Mouse (Mus musculus) lung, adult 2 months (tissue): Measurements from ENCODE around the gene Ube3b. TPM values are rescaled to one million over a fixed set of nuclear protein-coding genes. Genes with fewer than 3 reads are reported as not detected.
A peak's percentile ranks its signal among the peaks of the same experiment; 100 is the strongest.

ENCODE experiments used
- DNase-seq: peaks from one replicate; pipeline ENCODE4 v3.0.0; 2022
- H3K4me1 ChIP-seq: fragments of 200-500 bp; 2 replicates; pipeline ENCODE4 v1.6.1; 2011; ENCODE audit warnings: low read length; ENCODE audit not compliant: control insufficient read depth, insufficient read depth
- H3K4me3 ChIP-seq: fragments of 200-500 bp; replicated peaks from 2 replicates; pipeline ENCODE3; 2011; ENCODE audit warnings: low read depth, mild to moderate bottlenecking, control low read depth, low read length; ENCODE audit errors: extremely low read depth
- CTCF ChIP-seq: fragments of 200-500 bp; IDR thresholded peaks from 2 replicates; pipeline ENCODE4 v1.5.1; 2011; ENCODE audit warnings: mild to moderate bottlenecking, low read length, control low read depth; ENCODE audit not compliant: insufficient read depth
- POLR2A ChIP-seq: fragments of 200-500 bp; IDR thresholded peaks from 2 replicates; pipeline ENCODE4 v1.6.1; 2011; ENCODE audit warnings: low read depth, mild to moderate bottlenecking, control low read depth, low read length, borderline replicate concordance; ENCODE audit errors: extremely low read depth
- WGBS: fragments of 180-500 bp; shearing (Covaris S2); methylation state at CpG from one replicate; pipeline ENCODE4 v1.1.7; 2018; 5-methylcytosine and 5-hydroxymethylcytosine counted together
- polyA plus RNA-seq: library from polyadenylated mRNA; depleted of rRNA; stranded (reverse); fragments of >200 nt; gene quantifications from 2 replicates; pipeline ENCODE4 v1.2.3, GENCODE M21; 2012

Ube3b gene
- polyA plus RNA-seq, 1 experiment: 74.3 TPM

GRCm38 (mm10) chr5:114416855-114417254 is 36.4 kb downstream of the Ube3b start:
- no peak for TF ChIP-seq CTCF
- TF ChIP-seq POLR2A: no peak
- H3K4me3 ChIP-seq: no peak overlapping the region
- H3K4me1 ChIP-seq: peaks cover 3% of the 10 kb centered on the region
- 50% methylated on average over 8 of the region's 8 CpGs for WGBS
- DNase-seq: no peak

DNA sequence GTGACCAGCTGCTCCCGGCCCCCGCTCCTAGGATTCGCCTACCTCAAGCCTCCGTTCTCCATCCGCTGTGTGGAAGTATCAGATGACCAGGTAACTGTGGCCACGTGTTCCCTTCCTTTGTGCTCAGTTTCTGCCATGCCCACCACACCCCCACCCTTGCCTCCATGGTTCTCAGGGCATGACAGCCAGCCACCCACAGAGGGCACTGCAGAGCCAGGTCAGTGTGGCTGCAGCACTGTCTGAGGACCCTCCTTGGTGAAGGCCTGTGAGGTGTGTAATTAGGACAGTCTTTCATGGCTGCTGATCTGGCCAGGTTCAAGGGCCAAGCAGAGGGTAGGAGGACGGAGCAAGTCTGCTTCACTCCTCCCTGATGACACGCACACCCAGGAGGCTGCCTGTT is 38.1 kb downstream of the Ube3b start:
- no peak for DNase-seq
- TF ChIP-seq POLR2A (no peak), CTCF (peak; percentile 39)
- H3K4me3 ChIP-seq: no peak overlapping the region
- WGBS: 85% methylated on average over 8 of the region's 8 CpGs
- H3K4me1 ChIP-seq: peaks cover 10% of the 10 kb centered on the region

DNA sequence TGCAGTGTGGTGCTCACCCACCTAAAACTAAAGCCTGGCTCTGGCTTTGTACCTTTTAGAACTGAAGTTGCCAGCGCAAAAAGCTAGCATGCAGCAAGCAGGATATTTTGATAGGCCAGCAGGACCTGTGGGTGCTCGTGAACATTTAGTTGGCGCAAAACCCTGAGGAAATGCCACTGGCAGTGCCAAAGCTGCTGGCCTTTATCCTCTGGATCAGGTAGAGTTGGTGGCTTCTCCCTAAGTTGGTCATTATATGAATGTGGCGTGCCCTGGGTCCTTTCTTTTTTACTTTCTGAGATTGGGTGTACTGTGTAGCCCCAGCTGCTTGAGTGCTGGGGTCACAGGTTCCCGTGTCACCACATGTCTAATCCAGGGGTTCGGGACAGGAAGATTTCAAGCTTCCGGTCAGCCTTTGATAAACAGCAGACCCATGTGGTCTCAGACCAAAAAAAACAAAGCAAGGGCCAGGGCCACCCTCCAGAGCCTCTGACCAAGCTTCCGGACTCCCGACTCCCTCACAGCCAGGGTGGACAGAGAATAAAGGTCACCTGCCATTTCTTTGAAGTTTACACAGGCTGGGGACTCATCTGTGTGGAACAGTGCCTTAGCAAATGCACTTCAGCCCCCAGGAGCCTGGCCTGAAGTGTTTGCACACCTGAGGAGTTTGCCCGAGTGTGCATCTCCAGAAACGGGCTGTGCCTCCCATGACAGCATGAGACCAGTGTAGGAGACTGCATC is 41.3 kb downstream of the Ube3b start:
- 37% methylated on average over 11 of the region's 11 CpGs for WGBS
- peak; percentile 19 for DNase-seq
- no peak for TF ChIP-seq CTCF
- TF ChIP-seq POLR2A: no peak
- Histone ChIP-seq H3K4me1 (peaks cover 10% of the 10 kb centered on the region), H3K4me3 (no peak overlapping the region)

GRCm38 (mm10) chr5:114422591-114422990 is 42.2 kb downstream of the Ube3b start:
- DNase-seq: no peak
- Histone ChIP-seq H3K4me3 (no peak overlapping the region), H3K4me1 (peaks cover 10% of the 10 kb centered on the region)
- WGBS: 14% methylated on average over 5 of the region's 5 CpGs
- no peak for TF ChIP-seq POLR2A

- 75% methylated on average over 5 of the region's 5 CpGs for WGBS
- no peak for DNase-seq
- TF ChIP-seq POLR2A: no peak
- no peak for TF ChIP-seq CTCF
- no peak overlapping the region for H3K4me3 ChIP-seq
- H3K4me1 ChIP-seq: peaks cover 10% of the 10 kb centered on the region
These were observed 43.6 kb downstream of the Ube3b start for GRCm38 (mm10) chr5:114423961-114424360.

- TF ChIP-seq CTCF: no peak
- TF ChIP-seq POLR2A: no peak
- 71% methylated on average over 6 of the region's 6 CpGs for WGBS
- Histone ChIP-seq H3K4me1 (peaks cover 8% of the 10 kb centered on the region), H3K4me3 (no peak overlapping the region)
- DNase-seq: no peak
These were observed 46.3 kb downstream of the Ube3b start for GRCm38 (mm10) chr5:114426732-114427131.

DNA sequence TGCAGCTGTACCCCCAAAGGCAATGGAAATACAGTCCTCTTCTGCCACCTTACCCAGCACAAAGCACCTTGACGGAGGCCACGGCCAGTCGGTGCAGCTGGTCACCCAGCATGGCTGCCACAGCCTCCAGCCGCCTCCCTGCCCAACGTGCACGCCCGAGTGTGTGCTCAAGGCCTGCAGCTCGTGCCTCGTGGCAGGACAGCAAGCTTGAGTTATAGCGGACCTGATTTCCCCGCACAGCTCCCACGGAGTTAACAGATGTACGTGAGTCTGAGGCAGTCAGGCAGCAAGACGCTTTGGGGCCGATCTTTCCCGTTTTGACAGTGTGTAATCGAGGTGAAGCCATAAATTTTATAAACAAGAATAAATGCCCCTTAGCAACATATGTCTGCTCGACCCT is 48.2 kb downstream of the Ube3b start:
- Histone ChIP-seq H3K4me3 (no peak overlapping the region), H3K4me1 (no peaks in the 10 kb centered on the region)
- no peak for DNase-seq
- WGBS: 67% methylated on average over 18 of the region's 18 CpGs
- TF ChIP-seq CTCF (no peak), POLR2A (no peak)

DNA sequence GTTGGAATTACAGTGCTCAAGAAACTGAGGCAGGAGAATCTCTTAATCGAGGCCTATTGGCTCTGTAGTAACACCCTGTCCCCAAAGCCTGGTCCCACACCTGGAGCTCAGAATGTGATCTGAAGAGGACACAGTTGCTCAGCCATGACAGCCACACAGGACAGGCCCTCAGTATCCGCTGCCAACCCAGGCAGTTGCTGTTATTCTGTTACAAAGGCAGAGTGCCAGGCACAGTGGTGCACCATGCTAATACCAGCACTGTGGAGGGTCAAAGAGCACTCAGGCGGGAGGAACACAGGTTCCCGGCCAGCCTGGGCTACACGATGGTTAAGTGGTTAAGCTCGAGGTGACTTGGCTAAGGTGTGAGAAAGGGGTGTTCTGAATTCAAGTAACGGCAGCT is 49.4 kb downstream of the Ube3b start:
- 79% methylated on average over 7 of the region's 7 CpGs for WGBS
- H3K4me3 ChIP-seq: no peak overlapping the region
- DNase-seq: no peak
- no peaks in the 10 kb centered on the region for H3K4me1 ChIP-seq
- TF ChIP-seq POLR2A (no peak), CTCF (no peak)

DNA sequence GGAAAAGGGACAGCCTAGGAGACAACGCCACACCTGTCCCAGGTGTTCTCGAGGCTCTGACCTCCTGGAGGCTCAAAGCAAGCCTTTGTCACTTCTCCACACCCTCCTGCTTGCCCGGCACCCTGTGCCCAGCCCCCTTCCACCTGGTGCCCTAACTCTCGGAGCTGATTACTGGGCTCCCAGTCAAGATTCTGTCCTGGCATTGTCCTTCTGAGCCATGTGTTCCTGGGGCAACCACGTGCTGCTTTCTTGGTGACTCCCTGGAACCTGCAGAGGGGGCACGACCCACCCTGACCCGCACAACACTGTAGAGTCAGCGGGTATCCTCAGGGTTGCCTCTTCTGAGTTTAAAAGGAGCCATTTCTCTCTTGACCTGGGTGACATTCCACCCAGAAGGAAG is 54.0 kb downstream of the Ube3b start:
- Histone ChIP-seq H3K4me1 (no peaks in the 10 kb centered on the region), H3K4me3 (no peak overlapping the region)
- no peak for DNase-seq
- TF ChIP-seq CTCF (no peak), POLR2A (no peak)
- 84% methylated on average over 8 of the region's 8 CpGs for WGBS

DNA sequence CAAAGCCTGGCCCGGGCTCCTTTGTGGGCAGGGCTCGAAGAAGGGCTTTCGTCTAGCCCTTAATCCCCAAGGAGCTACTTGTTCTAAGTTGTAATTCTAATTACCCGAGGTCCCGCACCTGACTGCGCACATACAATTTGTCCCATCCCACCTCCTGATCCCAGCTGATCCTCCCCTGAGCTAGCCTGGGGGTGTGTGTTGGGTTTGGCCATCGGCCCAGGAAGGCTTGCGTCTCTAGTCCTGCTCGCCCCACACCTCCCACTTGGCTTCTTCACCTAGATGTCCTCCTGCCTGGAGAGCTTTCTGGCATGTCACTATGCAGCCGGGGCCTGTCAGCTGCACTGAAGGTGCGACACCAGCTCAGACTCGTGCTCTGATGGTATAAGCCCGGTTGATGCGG is 55.2 kb downstream of the Ube3b start:
- WGBS: 85% methylated on average over 14 of the region's 14 CpGs
- Histone ChIP-seq H3K4me1 (no peaks in the 10 kb centered on the region), H3K4me3 (no peak overlapping the region)
- no peak for DNase-seq
- TF ChIP-seq CTCF: no peak
- TF ChIP-seq POLR2A: no peak
